Mouse (Mus musculus): ENCODE data around the gene Avil. TPM values are rescaled to one million over a fixed set of nuclear protein-coding genes. Genes with fewer than 3 reads are reported as not detected.

Avil gene
- total RNA-seq, 2 experiments from 2014 or later, result 0.35 to 0.40 TPM

DNA sequence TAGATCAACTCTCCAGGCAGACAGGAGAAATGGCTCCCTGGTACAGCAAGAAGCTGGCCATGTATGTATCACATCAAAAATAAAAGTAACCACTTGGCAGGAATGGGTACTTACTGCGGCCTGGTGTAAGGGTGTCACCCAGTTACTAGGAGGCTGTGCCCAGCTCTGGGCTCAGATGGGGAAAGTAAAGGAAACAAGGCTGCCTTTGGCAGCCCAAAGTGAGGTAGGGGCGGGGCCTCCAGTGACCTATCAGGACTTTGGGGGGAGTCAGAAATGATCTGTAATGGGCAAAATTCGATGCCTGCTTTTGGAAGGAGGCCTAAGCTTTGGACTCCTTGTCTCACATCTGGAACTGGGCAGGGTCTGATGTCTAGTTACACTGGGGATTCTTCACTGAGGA, 18.8 kb upstream of the Avil start:
- DNase-seq, result no peak

DNA sequence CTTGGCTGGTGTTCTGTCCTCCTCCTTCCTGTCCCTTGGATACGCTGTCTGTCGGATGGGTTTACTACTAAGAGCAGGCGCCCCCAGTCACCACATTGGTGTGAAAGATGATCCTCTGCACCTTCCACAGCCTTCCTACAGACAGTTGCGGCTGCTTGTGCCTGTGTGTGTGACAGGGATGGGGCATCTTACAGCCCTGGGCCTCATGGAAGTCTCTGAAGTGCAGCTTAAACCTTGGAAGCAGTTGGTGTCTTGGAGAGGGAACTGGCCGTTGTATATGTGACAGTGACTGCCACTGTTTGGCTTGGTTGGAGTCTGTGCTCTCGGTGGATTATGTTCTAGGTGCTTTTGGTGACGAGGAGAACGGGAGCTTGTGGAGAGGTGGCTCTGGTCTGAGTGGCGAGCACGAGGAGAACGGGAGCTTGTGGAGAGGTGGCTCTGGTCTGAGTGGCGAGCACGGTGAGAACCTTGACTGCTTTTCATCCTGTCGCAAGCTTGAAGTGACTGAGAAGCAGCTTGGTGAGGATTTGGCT, 17.2 kb upstream of the Avil start:
- DNase-seq, result no peak

DNA sequence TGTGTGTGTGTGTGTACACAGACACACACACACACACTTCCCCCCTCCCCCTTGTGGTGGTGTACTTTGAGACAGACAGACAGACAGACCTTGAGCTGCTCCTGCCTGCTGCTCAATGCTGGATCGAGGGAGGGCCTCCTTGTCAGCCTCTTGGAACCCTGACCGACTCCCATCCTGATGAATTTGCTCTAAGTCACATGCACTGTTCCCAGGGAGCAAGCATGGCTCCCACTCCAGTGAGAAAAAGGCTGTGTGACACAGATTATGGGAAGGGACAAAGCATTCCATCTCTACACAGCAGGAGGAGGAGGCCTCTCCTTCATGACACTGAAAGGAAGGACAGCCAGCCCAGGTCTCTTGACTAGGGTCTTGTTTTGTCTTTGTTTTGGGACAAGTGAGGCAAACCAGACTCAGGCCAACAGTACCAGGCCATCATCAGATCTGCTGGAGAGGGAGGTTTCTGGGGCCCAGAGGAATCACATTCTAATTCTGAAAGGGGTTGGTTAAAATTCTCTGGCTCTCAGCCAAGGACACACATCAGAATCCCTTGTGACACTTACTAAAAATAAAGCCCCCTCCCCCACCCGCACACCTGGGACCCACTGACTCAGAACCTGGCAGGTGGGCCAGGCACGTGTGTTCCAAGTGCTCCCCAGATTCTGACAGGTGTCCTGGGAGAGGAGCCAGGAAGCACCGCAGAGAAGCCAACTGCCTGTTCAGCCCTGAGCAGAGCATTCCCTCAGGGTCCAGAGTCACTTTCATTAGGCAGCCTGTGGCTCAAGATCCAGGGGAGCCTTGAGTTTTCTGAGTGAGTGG, 16.1 kb upstream of the Avil start:
- DNase-seq, result no peak

- DNase-seq, result no peak
These were observed 15.4 kb upstream of the Avil start for GRCm38 (mm10) chr10:126985127-126985526.

DNA sequence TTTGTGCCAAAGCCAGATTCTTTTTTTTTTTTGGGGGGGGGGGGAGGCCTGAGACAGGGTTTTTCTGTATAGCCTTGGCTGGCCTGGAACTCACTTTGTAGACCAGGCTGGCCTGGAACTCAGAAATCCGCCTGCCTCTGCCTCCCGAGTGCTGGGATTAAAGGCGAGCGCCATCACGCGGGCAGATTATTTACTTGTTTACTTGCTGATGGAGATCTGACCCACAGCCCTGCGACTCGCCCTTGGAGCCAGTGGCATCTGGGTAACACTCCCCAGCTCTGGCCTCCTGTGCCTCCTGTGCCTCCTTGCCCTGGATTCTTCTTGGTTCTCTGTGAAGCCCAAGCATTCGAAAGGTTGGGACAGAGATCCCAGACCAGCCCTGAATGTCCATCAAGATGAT, 14.9 kb upstream of the Avil start:
- no peak for DNase-seq

DNA sequence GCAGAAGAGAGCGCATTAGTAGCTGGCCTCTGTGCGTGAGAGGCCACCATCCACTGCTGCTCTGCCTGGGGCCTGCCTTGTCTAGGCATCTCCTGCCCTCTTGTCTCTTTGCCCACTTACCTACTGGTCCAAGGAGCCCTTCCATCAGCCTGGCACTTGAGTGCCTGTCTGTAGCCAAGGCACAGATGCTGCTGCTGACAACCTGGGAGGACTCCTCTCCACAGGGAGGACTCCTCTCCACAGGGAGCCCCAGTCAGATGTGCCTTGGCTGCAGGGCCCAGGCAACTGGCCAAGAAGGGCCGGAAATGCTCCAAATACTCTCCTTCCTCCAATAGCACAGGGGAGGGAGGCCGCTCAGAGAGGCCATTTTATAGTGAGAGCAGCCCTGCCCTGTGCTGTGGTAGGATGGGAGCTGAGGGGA, 14.0 kb upstream of the Avil start:
- DNase-seq, result peak; percentile 62 to 74

GRCm38 (mm10) chr10:126987183-126988118, 13.1 kb upstream of the Avil start:
- no peak for DNase-seq

DNA sequence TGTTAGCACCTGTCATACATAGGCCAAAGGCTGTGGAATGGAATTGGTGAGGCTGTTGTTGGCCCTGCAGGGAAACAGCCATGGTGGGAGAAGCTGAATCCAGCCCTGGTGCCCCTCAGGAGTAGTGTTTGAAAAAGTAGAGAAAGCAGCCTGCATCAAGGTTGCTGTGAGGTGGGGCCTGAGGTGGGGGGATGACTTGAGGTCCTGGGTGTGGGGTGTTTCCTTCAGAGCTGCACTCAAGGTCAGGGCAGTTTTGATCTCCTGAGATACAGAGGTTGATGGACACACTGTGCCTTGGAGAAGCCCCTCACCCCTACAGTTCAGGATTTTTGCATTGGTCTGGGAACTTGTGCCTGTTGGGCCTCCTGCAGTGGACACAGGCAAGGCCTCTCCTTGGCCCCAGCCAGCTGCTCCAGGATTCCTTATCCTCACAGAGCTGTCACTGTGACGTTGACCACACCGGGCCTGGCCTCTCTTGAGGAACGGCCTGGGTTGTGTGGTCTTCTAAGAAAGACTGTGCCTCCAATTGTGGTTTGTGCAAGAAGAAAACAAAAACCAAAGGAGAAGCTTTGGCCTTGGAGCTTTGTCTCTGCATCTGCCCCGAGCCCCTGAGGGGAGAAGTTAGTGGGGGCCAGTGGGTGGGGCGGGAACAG, 11.9 kb upstream of the Avil start:
- DNase-seq, result no peak

DNA sequence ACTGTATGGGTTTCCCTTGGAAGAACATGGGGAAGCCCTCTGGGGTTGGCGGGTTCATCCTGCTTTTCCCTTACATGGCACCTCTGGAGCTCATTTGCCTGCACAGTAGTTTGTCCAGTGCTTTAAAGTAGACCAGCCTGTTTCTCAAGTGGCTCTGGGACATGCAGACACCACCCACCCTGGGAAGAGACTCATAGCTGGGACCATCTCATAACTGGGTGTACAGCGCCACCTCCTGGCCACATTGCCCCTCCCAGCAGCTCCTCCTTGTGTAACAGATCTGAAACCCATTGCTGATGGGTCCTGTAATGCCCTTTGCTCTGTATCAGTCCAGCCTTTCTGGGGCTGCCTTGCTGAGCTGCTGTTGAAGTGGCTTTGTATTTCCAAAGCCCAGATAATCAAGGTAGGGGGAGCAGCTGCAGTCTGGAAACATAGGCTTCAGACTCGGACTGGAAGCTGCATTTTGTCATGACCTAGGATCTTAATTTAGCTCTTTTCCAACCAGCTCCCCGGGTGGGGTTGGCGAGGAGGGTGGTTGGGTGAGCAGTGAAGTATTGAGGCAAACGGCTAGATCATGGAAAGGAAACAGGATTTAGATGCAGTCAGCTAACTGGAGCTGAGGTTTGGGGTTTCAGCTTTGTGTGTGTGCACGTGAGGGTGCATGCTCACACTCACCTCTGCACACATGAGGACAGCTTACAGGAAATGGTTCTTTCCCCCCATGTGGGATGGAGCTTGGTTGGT, 10.0 kb upstream of the Avil start:
- DNase-seq, result peak; percentile 78 to 82

- DNase-seq, result no peak
These were observed 8.8 kb upstream of the Avil start for GRCm38 (mm10) chr10:126991676-126992075.

DNA sequence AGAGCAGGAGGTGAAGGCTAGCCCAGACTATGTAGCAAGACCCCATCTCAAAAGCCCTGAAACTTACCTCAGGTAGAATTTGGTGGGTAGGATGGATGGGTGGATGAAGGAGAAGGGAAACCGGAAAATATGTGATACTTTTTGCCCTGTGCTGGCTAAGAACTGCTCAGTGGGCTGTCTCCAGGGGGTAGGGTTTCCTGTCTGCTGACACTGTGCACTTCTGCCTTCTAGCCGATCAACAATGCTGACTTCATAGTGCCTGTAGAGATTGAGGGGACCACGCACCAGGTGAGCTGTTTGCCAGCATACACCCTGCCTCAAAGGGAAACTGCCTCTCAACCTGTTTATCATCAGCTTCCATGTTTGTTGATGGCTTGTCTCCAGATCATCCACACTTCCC, 6.9 kb upstream of the Avil start:
- no peak for DNase-seq

GRCm38 (mm10) chr10:126997340-126998113, 3.0 kb upstream of the Avil start:
- no peak for DNase-seq

DNA sequence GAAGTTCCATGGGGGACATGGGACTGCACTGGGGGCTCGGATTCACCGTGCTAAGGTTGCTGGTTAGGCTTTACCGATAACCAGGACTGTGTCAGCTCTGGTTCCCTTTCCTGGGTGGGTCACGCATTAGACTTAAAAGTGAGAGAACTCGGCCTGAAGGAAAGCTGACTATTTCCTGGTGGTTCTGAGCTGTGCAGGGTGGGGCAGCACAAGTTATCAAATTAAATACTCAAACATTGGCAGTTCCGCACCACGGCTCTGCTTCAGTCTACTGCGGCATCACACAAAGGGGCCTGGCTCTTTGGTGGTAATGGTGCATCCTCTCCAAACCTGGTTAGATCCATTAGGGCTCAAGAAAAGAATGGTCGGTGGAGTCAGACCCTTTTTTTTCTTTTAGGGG, 788 bp downstream of the Avil start:
- DNase-seq, result no peak

DNA sequence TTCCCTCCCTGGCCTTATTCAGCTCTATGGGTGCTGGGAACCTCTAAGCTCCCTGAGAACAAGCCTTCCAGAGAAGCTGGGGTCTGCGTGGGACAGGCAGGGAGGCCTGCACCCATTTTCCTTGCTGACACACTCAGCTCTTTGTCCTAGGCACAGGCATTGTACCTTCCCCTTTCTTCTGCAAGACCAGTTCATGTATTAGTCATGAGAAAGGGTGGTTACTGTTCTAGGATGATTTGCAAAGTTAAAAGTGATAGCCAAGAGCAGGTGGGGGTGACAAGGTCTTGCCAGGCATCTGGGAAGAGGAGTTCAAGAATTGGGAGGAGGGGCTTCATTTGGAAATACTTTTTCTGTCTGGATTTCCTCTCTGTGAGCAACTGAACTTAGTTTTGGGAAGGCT, 1.5 kb downstream of the Avil start:
- no peak for DNase-seq

DNA sequence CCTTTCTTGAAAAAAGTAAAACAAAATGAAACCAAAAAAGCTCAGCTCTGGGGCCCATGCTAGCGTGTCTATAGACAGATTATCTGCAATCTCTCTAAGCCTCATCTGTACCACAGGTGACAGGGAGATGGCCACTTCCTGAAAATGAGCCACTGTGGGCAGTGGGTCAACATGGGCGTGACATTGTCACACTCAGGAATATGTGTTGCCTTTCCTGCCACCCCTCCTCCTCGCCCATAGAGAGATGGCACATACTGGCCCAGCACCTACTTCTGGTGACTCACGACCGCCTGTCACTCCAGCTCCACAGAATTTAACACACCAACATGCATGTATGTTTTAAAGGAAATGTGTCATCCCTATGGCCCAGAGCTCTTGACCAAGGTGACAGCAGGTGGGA, 2.3 kb downstream of the Avil start:
- no peak for DNase-seq

DNA sequence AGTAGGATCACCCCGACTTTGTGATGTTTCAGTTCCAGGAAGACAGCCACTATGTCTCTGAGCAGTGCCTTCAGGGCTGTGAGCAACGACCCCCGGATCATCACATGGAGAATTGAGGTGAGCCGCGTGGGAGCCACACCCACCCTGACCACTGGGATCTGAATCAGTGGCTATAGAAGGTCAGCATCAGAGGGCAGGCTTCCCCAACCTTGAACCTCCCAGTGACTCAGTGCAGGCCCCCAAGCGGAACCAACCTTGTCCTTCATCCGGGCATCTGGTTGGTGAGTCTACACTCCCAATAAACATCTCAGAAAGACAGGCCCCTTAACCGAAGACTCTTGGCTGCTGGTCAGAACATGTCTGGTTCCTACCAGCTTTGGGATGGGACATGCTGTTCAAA, 2.8 kb downstream of the Avil start:
- DNase-seq, result no peak

- no peak for DNase-seq
These were observed 3.3 kb downstream of the Avil start for GRCm38 (mm10) chr10:127003806-127004205.

GRCm38 (mm10) chr10:127016488-127016887, 16.0 kb downstream of the Avil start:
- no peak for DNase-seq

- DNase-seq, result no peak
These were observed 16.6 kb downstream of the Avil start for GRCm38 (mm10) chr10:127017071-127017470.

DNA sequence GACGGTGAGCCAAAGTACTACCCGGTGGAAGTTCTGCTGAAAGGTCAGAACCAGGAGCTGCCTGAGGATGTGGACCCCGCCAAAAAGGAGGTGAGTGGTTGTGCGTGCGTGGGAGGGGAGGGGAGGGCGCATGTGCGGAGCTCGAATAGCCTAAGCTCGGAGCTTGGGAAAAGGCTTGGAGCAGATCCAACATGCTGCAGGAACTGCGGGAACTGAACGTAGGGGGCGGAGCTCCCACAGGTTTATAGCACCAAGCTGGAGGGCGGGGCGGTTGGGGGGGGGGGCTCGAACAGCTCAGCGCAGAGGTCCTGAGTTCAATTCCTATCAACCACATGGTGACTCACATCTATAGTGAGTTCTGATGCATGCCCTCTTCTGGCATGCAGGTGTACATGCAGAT, 17.9 kb downstream of the Avil start:
- no peak for DNase-seq
